Mouse (Mus musculus): ENCODE results near the gene Lrp8. TPM values are rescaled to one million over a fixed set of nuclear protein-coding genes. Genes with fewer than 3 reads are reported as not detected.

The Lrp8 gene
- polyA plus RNA-seq, 1 experiment, result 3.2 TPM

DNA sequence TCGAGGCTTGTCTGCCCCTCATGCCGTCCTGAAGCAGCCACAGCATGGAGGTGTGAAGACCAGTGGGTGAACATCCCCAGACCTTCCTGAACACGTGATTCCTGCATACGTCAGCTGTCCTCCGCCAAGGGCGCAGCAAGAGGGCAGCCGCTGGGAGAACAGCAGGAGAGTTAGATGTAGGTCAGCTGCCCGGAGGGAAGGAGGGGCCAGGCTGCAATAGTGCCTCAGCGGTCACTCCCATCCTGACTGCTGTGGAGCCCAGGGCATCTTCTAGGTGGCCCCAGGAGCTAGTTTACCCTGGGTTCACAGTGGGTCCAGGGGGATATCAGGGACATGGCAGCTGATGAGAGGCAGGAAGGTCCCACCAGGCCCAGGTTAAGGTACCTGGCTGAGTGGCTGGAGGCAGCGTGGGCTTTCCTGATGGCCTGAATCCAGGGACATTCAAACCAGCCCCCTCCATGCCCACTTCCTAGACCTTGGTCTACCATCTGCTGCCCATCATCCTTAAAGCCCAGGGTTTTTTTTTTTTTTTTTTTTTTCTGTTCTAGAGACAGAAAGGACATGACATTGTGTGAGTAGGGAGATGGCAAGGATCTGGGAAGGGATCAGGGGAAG lies 9.8 kb downstream of the Lrp8 start:
- no peak overlapping the region for H3K4me2 ChIP-seq (ENCODE audit: low read depth)

GRCm38 (mm10) chr4:107812336-107812735 lies 10.3 kb downstream of the Lrp8 start:
- H3K36me3 ChIP-seq (ENCODE audit: control insufficient read depth, insufficient read depth), result no peaks in the 10 kb centered on the region
- no peak overlapping the region for H3K4me2 ChIP-seq (ENCODE audit: low read depth)
- H3K27me3 ChIP-seq (ENCODE audit: control insufficient read depth, insufficient read depth, insufficient read length), result no peaks in the 10 kb centered on the region
- H3K4me3 ChIP-seq, result no peak overlapping the region
- no peak for TF ChIP-seq MYOG (IDR thresholded peaks at IDR 0.05; ENCODE audit: control insufficient read depth in 1 of 3, insufficient read depth in 1 of 3, insufficient read length in 2 of 3, low read depth in 2 of 3)
- H3ac ChIP-seq (ENCODE audit: control insufficient read depth, insufficient read length), result no peak overlapping the region
- H3K79me2 ChIP-seq (ENCODE audit: control insufficient read depth, insufficient read depth), result no peaks in the 10 kb centered on the region

More for the DNA sequence above, 9.8 kb downstream of the Lrp8 start:
- TF ChIP-seq USF1 (IDR thresholded peaks at IDR 0.05; ENCODE audit: low read depth), result no peak
- Histone ChIP-seq H3K36me3 (ENCODE audit: control insufficient read depth, insufficient read depth) (no peaks in the 10 kb centered on the region), H3ac (ENCODE audit: control insufficient read depth, insufficient read length) (no peak overlapping the region), H3K27me3 (ENCODE audit: control insufficient read depth, insufficient read depth, insufficient read length) (no peaks in the 10 kb centered on the region), H3K4me3 (no peak overlapping the region), H3K79me2 (ENCODE audit: control insufficient read depth, insufficient read depth) (no peaks in the 10 kb centered on the region)

- H3K4me3 ChIP-seq, result no peak overlapping the region
- no peak overlapping the region for H3ac ChIP-seq (ENCODE audit: control insufficient read depth, insufficient read length)
- no peaks in the 10 kb centered on the region for H3K36me3 ChIP-seq (ENCODE audit: control insufficient read depth, insufficient read depth)
- TF ChIP-seq POLR2AphosphoS2 (IDR thresholded peaks at IDR 0.05; ENCODE audit: insufficient read length, low read depth), result no peak
- no peak for TF ChIP-seq TCF3 (IDR thresholded peaks at IDR 0.05; ENCODE audit: insufficient read length, low read depth)
- no peak for TF ChIP-seq CEBPB (IDR thresholded peaks at IDR 0.05; ENCODE audit: insufficient read depth, poor library complexity, severe bottlenecking)
- no peak for TF ChIP-seq USF1 (IDR thresholded peaks at IDR 0.05; ENCODE audit: low read depth)
- TF ChIP-seq POLR2A (IDR thresholded peaks at IDR 0.05; ENCODE audit: insufficient read length, low read depth), result no peak
- no peak for TF ChIP-seq TCF12 (IDR thresholded peaks at IDR 0.05; ENCODE audit: insufficient read depth, poor library complexity, severe bottlenecking)
- no peak for TF ChIP-seq MYOD1 (IDR thresholded peaks at IDR 0.05; ENCODE audit: control insufficient read depth in 1 of 3, insufficient read length in 2 of 3, low read depth in 2 of 3)
- TF ChIP-seq REST (IDR thresholded peaks at IDR 0.05; ENCODE audit: insufficient read depth, insufficient read length), result no peak
- no peak for TF ChIP-seq MYOG (IDR thresholded peaks at IDR 0.05; ENCODE audit: control insufficient read depth in 1 of 3, insufficient read depth in 1 of 3, insufficient read length in 2 of 3, low read depth in 2 of 3)
- no peak for TF ChIP-seq SRF (IDR thresholded peaks at IDR 0.05; ENCODE audit: control insufficient read depth, insufficient read length, low read depth)
- TF ChIP-seq E2F4 (IDR thresholded peaks at IDR 0.05; ENCODE audit: insufficient read depth), result no peak
- TF ChIP-seq MAX (IDR thresholded peaks at IDR 0.05; ENCODE audit: low read depth), result no peak
- no peaks in the 10 kb centered on the region for H3K27me3 ChIP-seq (ENCODE audit: control insufficient read depth, insufficient read depth, insufficient read length)
- H3K79me2 ChIP-seq (ENCODE audit: control insufficient read depth, insufficient read depth), result no peaks in the 10 kb centered on the region
- H3K4me2 ChIP-seq (ENCODE audit: low read depth), result no peak overlapping the region
Measured at GRCm38 (mm10) chr4:107816459-107816858, 14.4 kb downstream of the Lrp8 start.

GRCm38 (mm10) chr4:107817463-107817862 lies 15.4 kb downstream of the Lrp8 start:
- Histone ChIP-seq H3K36me3 (ENCODE audit: control insufficient read depth, insufficient read depth) (no peaks in the 10 kb centered on the region), H3K4me3 (no peak overlapping the region), H3K79me2 (ENCODE audit: control insufficient read depth, insufficient read depth) (no peaks in the 10 kb centered on the region), H3K4me2 (ENCODE audit: low read depth) (no peak overlapping the region), H3ac (ENCODE audit: control insufficient read depth, insufficient read length) (no peak overlapping the region), H3K27me3 (ENCODE audit: control insufficient read depth, insufficient read depth, insufficient read length) (no peaks in the 10 kb centered on the region)
- TF ChIP-seq TCF3 (IDR thresholded peaks at IDR 0.05; ENCODE audit: insufficient read length, low read depth) (no peak), MAX (IDR thresholded peaks at IDR 0.05; ENCODE audit: low read depth) (no peak), MYOG (IDR thresholded peaks at IDR 0.05; ENCODE audit: control insufficient read depth in 1 of 3, insufficient read depth in 1 of 3, insufficient read length in 2 of 3, low read depth in 2 of 3) (no peak), E2F4 (IDR thresholded peaks at IDR 0.05; ENCODE audit: insufficient read depth) (no peak), CEBPB (IDR thresholded peaks at IDR 0.05; ENCODE audit: insufficient read depth, poor library complexity, severe bottlenecking) (no peak), POLR2AphosphoS2 (IDR thresholded peaks at IDR 0.05; ENCODE audit: insufficient read length, low read depth) (no peak)

DNA sequence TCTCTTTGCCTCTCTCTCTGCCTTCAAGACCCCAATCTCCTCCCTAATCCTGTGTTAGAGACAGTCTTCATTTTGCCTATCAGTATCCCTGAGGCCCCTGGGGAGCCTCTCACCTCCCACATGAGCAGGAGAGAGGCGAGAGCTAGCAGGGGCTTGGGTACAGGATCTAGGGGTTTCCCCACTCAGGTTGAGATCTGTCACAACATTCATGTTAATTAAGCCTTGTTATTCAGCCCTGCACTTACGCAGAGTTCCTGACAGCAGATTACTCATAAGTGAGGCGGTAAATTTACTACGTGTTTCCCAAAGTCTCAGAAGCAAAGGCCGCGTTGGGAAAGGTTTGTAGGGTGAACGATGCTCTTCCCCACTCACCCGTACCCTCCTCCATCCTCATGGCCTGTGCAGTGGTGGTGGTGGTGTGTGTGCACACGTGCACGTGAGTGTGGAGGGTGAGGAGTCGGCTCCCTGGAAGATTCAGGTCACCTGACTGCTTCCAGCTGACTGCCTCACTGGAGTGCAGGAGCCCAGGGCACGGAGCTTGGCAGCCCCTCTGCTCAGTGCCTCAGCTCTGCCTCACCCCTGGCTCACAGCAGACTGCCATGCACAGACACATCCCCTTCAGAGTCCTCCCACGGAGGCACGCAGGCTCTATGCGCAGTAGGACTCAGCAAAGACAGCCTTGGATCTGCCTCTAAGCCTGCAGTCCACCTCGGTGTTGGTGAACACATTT lies 18.1 kb downstream of the Lrp8 start:
- H3K36me3 ChIP-seq (ENCODE audit: control insufficient read depth, insufficient read depth), result no peaks in the 10 kb centered on the region
- H3ac ChIP-seq (ENCODE audit: control insufficient read depth, insufficient read length), result no peak overlapping the region
- no peak for TF ChIP-seq MYOD1 (IDR thresholded peaks at IDR 0.05; ENCODE audit: control insufficient read depth in 1 of 3, insufficient read length in 2 of 3, low read depth in 2 of 3)
- no peak for TF ChIP-seq MYOG (IDR thresholded peaks at IDR 0.05; ENCODE audit: control insufficient read depth in 1 of 3, insufficient read depth in 1 of 3, insufficient read length in 2 of 3, low read depth in 2 of 3)
- no peak for TF ChIP-seq MAX (IDR thresholded peaks at IDR 0.05; ENCODE audit: low read depth)
- TF ChIP-seq USF1 (IDR thresholded peaks at IDR 0.05; ENCODE audit: low read depth), result no peak
- TF ChIP-seq POLR2A (IDR thresholded peaks at IDR 0.05; ENCODE audit: insufficient read length, low read depth), result no peak
- TF ChIP-seq REST (IDR thresholded peaks at IDR 0.05; ENCODE audit: insufficient read depth, insufficient read length), result no peak
- TF ChIP-seq CEBPB (IDR thresholded peaks at IDR 0.05; ENCODE audit: insufficient read depth, poor library complexity, severe bottlenecking), result no peak
- TF ChIP-seq TCF12 (IDR thresholded peaks at IDR 0.05; ENCODE audit: insufficient read depth, poor library complexity, severe bottlenecking), result no peak
- TF ChIP-seq TCF3 (IDR thresholded peaks at IDR 0.05; ENCODE audit: insufficient read length, low read depth), result no peak
- no peak for TF ChIP-seq POLR2AphosphoS2 (IDR thresholded peaks at IDR 0.05; ENCODE audit: insufficient read length, low read depth)
- no peak for TF ChIP-seq E2F4 (IDR thresholded peaks at IDR 0.05; ENCODE audit: insufficient read depth)
- no peak for TF ChIP-seq SRF (IDR thresholded peaks at IDR 0.05; ENCODE audit: control insufficient read depth, insufficient read length, low read depth)

More for the DNA sequence above, 18.1 kb downstream of the Lrp8 start:
- no peaks in the 10 kb centered on the region for H3K27me3 ChIP-seq (ENCODE audit: control insufficient read depth, insufficient read depth, insufficient read length)
- H3K79me2 ChIP-seq (ENCODE audit: control insufficient read depth, insufficient read depth), result no peaks in the 10 kb centered on the region
- no peak overlapping the region for H3K4me3 ChIP-seq
- no peak overlapping the region for H3K4me2 ChIP-seq (ENCODE audit: low read depth)
